Mouse (Mus musculus) kidney, postnatal 25 days (tissue): ENCODE measurements at regions not wholly inside any gene's neighbourhood (a gene's known extent, or its start where the extent isn't known, plus 50 kb on each side); places are given as distances from the start of the nearest gene placed in this dataset.
A peak's percentile ranks its signal among the peaks of the same experiment; 100 is the strongest.

Source experiments
- DNase-seq, 2 experiments: peaks; one replicate each; pipeline ENCODE4 v3.0.0; 2021; ENCODE audit warnings: mixed read lengths in 2 of 2

- peak; percentile 36 to 68 for DNase-seq
Measured at GRCm38 (mm10) chrX:21293666-21294065, 118.2 kb upstream of the Gm21876 start.

DNA sequence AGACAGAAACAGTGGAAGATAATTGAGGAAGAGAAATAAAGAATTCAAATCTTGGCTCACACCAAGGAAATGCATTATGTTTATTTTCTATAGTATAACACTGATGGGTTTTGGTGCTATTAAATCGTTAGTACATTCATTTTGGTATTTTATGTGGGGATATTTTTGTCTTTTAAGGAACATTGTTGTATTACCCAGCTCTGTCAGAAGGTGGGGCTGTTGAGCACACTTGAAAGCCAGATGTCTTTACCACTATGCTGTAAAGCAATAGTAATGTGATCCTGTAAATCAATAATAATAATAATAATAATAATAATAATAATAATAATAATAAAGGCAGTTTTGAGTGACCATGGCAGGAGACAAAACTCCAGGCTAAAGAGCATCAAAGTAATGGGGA is 120.0 kb upstream of the Gm21876 start:
- DNase-seq, result peak in 1 of 2 experiments; percentile 13

GRCm38 (mm10) chrX:21297349-21297748 is 121.9 kb upstream of the Gm21876 start:
- DNase-seq, result no peak

GRCm38 (mm10) chrX:21334499-21335032 is 149.8 kb upstream of the Agtr2 start:
- DNase-seq, result peak in 1 of 2 experiments; percentile 8

DNA sequence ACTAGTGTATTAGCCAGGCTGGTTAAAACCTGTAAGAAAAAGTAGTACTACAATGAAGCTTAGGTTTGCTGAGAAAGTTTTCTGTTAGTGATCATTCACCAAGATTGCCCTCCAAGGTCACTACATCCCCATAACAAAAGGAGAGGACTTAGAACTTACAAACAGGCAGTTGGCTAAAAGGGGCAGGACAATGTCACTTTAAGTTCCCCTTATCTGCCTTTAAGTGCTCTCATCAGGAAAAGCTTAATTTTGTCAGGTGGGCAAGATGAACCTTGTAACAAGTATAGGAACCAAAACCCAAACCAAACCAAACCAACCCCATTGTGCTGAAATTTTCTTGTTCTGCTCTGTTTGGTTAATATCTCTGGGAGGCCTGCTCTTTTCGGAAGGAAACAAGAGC is 139.9 kb upstream of the Agtr2 start:
- DNase-seq, result no peak

DNA sequence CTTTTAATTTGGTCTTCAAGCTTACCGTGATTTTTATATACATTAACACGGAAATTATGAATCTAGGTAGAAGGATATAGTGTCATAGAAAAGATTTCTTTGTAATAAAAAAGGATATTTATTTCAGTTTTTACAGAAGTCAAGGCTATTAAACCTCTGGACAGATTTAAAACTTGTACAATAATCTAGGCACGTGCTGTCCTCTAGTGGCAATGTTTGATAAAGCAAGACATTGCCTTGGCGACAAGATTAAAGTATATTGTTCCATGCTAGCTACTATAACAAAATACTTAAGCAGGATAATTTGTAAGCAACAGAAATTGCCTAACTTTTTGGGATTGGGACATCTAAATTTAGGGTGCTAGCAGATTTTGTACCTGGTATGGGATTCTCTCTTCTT is 133.8 kb upstream of the Agtr2 start:
- DNase-seq, result peak in 1 of 2 experiments; percentile 30

- peak in 1 of 2 experiments; percentile 16 for DNase-seq
Measured at GRCm38 (mm10) chrX:21352350-21352749, 132.0 kb upstream of the Agtr2 start.

DNA sequence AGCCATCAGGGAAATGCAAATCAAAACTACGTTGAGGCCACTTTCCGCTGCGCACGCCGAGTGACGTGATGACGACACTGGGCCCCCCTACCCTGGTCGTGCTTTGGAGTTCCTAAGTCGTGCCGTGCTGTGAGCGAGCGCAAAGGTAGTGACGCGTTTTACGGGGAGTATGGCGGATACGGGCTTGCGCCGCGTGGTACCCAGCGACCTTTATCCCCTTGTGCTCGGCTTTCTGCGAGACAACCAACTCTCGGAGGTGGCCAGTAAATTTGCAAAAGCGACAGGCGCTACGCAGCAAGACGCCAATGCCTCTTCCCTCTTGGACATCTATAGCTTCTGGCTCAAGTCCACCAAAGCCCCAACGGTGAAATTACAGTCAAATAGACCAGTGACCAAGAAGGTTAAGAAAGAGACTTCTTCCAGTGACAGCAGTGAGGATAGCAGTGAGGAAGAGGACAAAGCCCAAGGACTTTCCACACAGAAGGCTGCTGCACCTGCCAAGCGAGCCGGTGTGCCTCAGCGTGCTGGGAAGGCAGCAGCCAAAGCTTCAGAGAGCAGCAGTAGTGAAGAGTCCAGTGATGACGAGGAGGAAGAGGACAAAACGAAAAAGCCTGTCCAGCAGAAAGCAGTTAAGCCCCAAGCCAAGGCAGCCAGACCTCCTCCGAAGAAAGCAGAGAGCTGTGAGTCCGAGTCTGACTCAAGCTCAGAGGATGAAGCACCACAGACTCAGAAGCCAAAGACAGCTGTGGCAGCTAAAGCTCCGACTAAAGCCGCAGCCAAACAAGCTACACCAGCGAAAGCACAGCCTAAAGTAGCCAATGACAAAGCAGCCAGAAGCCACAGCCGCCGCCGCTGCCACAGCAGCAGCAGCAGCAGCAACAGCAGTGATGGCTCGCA is 123.3 kb upstream of the Agtr2 start:
- peak in 1 of 2 experiments; percentile 1 for DNase-seq

- no peak for DNase-seq
Measured at GRCm38 (mm10) chrX:21385221-21385620, 99.1 kb upstream of the Agtr2 start.

GRCm38 (mm10) chrX:21389992-21390391 is 94.4 kb upstream of the Agtr2 start:
- no peak for DNase-seq

- no peak for DNase-seq
Measured at GRCm38 (mm10) chrX:21393212-21393611, 91.1 kb upstream of the Agtr2 start.

GRCm38 (mm10) chrX:21424797-21425196 is 59.5 kb upstream of the Agtr2 start:
- DNase-seq, result peak in 1 of 2 experiments; percentile 6

GRCm38 (mm10) chrX:21428081-21428480 is 56.3 kb upstream of the Agtr2 start:
- DNase-seq, result peak in 1 of 2 experiments; percentile 1

DNA sequence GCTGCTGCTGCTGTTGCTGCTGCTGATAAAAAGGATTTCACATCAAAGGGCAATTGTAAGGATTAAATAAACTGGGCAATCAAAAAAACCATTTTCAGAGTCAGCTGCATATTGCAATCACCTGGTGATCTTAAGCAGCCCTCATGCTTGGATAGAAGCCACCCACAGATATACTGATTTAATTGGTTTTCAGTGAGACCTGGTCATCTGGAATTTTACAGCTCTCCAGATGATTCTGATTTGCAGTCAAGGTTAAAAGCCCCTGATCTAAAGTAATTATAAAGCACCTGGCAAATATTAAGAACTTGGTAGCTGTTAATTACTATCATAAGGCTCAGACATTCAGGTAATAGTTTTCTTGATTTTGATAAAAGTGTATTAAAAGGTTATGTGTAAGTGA is 50.8 kb upstream of the Agtr2 start:
- DNase-seq, result no peak
